Comparison of ENCODE assay signal across 10 mouse cellular contexts in the genomic region with DNA sequence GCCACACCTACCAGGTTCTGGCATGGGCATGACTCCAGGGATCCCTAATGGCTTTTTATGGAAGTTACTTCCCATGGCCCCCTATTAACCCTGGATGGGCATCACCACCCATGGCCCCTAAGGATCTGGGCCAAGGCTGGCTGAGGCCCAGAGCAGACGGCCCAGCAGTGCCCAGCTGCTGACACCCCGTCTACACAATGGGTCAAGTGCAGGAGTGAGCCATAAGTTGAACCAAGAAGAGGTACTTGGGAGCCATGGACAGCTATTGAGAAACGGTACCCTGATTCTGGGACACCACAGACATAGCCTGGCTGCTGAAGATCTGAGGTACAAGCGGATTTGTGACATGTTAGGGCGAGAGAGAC. TPM values are rescaled to one million over a fixed set of nuclear protein-coding genes. Genes with fewer than 3 reads are reported as not detected.
DNase-seq lines count a peak whose midpoint lies in the region; ATAC-seq and TF ChIP-seq lines count a peak whose summit lies in the region.
"Had no signal": no experiment of that assay in that cellular context is flagged by ENCODE, and none has a peak within 500 bp of the region (broad histone marks: within the 10 kb centered on the region; RNA-seq: fewer than 3 reads in every experiment).

No protein-coding gene starts in this region.

- no peak for TF ChIP-seq EP300 in stomach, postnatal 0 days (optimal IDR thresholded peaks at IDR 0.05)

- H3K4me2 ChIP-seq in hindbrain, embryonic 11.5 days (replicated peaks; ENCODE audit: low read depth, low read length): no peak overlapping the region
- H3K4me2 ChIP-seq in midbrain, embryonic 14.5 days (ENCODE audit: low read length): no peak overlapping the region
- no peak overlapping the region for H3K4me2 ChIP-seq in midbrain, embryonic 16.5 days (ENCODE audit: low read length)
- H3K4me2 ChIP-seq in intestine, embryonic 16.5 days (ENCODE audit: low read depth, low read length): no peak overlapping the region
- no peak overlapping the region for H3K4me2 ChIP-seq in stomach, postnatal 0 days (replicated peaks; ENCODE audit: low read depth)
- H3K4me2 ChIP-seq: midbrain, embryonic 12.5 days had no signal

- WGBS in hindbrain, embryonic 10.5 days: 83% methylated on average over 5 of the region's 5 CpGs
- WGBS in hindbrain, embryonic 11.5 days: 88% methylated on average over 5 of the region's 5 CpGs
- 82% methylated on average over 5 of the region's 5 CpGs for WGBS in midbrain, embryonic 14.5 days
- 79% methylated on average over 5 of the region's 5 CpGs for WGBS in midbrain, embryonic 16.5 days
- WGBS in intestine, embryonic 16.5 days: 70% methylated on average over 5 of the region's 5 CpGs
- 53% methylated on average over 5 of the region's 5 CpGs for WGBS in stomach, postnatal 0 days

- DNase-seq in hindbrain, embryonic 10.5 days (ENCODE audit: low spot score): no peak
- DNase-seq in hindbrain, embryonic 11.5 days (ENCODE audit: low spot score): no peak
- no peak for DNase-seq in midbrain, embryonic 14.5 days
- no peak for DNase-seq in stomach, postnatal 0 days (ENCODE audit: low spot score)
- DNase-seq in spleen, adult 18-20 months: no peak
- no peak for DNase-seq in thymus, postnatal 0 days (ENCODE audit: low spot score)

- ATAC-seq in hindbrain, embryonic 11.5 days (ENCODE audit: low FRiP score): no peak
- ATAC-seq in midbrain, embryonic 14.5 days (ENCODE audit: low FRiP score, low TSS enrichment): no peak
- ATAC-seq in midbrain, embryonic 16.5 days: no peak
- ATAC-seq in intestine, embryonic 16.5 days: 0 out of 2 replicates have a peak, but pooled peaks have one; percentile 16
- ATAC-seq in stomach, postnatal 0 days (ENCODE audit: low FRiP score, low TSS enrichment): no peak
- ATAC-seq: inflammation-experienced regulatory T-cells, adult 6 months had no signal

- peaks cover 14% of the 10 kb centered on the region for H3K27me3 ChIP-seq in hindbrain, embryonic 10.5 days (ENCODE audit: insufficient read depth, poor library complexity, severe bottlenecking)
- peaks cover 2% of the 10 kb centered on the region for H3K27me3 ChIP-seq in hindbrain, embryonic 11.5 days (ENCODE audit: control insufficient read depth, insufficient read depth, low read length)
- H3K27me3 ChIP-seq in midbrain, embryonic 14.5 days (ENCODE audit: control insufficient read depth, insufficient read depth, low read length): peaks cover 3% of the 10 kb centered on the region
- H3K27me3 ChIP-seq in midbrain, embryonic 16.5 days (ENCODE audit: control insufficient read depth, insufficient read depth, low read depth, low read length): peaks cover 3% of the 10 kb centered on the region
- H3K27me3 ChIP-seq in intestine, embryonic 16.5 days (replicated peaks; ENCODE audit: control insufficient read depth, insufficient read depth, low read length): no peaks in the 10 kb centered on the region
- no peaks in the 10 kb centered on the region for H3K27me3 ChIP-seq in stomach, postnatal 0 days (ENCODE audit: control insufficient read depth, insufficient read depth, low read length)

- TF ChIP-seq CTCF in stomach, postnatal 0 days (IDR thresholded peaks at IDR 0.05; ENCODE audit: low read depth): no peak

- no peak overlapping the region for H3K4me3 ChIP-seq in hindbrain, embryonic 10.5 days
- H3K4me3 ChIP-seq in hindbrain, embryonic 11.5 days (ENCODE audit: low read depth, low read length): no peak overlapping the region
- no peak overlapping the region for H3K4me3 ChIP-seq in midbrain, embryonic 14.5 days (replicated peaks; ENCODE audit: low read depth, low read length)
- H3K4me3 ChIP-seq in midbrain, embryonic 16.5 days (ENCODE audit: low read depth, low read length): no peak overlapping the region
- H3K4me3 ChIP-seq in intestine, embryonic 16.5 days (ENCODE audit: low read length): no peak overlapping the region
- H3K4me3 ChIP-seq in stomach, postnatal 0 days (ENCODE audit: low read depth, low read length): no peak overlapping the region
- H3K4me3 ChIP-seq: midbrain, embryonic 12.5 days had no signal

- H3K4me1 ChIP-seq in hindbrain, embryonic 10.5 days (replicated peaks): peaks cover 23% of the 10 kb centered on the region
- peaks cover 4% of the 10 kb centered on the region; the same call in 1 of the 2 replicates for H3K4me1 ChIP-seq in hindbrain, embryonic 11.5 days (replicated peaks; ENCODE audit: control insufficient read depth, insufficient read depth, low read length)
- H3K4me1 ChIP-seq in midbrain, embryonic 14.5 days (ENCODE audit: control insufficient read depth, insufficient read depth, low read length): peaks cover 3% of the 10 kb centered on the region; the same call in 1 of the 2 replicates
- H3K4me1 ChIP-seq in midbrain, embryonic 16.5 days (ENCODE audit: control insufficient read depth, insufficient read depth, low read length): no peaks in the 10 kb centered on the region
- H3K4me1 ChIP-seq in intestine, embryonic 16.5 days (ENCODE audit: control insufficient read depth, insufficient read depth, low read length): peaks cover 27% of the 10 kb centered on the region
- H3K4me1 ChIP-seq in stomach, postnatal 0 days (replicated peaks; ENCODE audit: control insufficient read depth, insufficient read depth): peaks cover 7% of the 10 kb centered on the region

- H3K36me3 ChIP-seq in hindbrain, embryonic 10.5 days: peaks cover 2% of the 10 kb centered on the region; the same call in 1 of the 2 replicates
- no peaks in the 10 kb centered on the region for H3K36me3 ChIP-seq in hindbrain, embryonic 11.5 days (ENCODE audit: control insufficient read depth, insufficient read depth, low read length)
- no peaks in the 10 kb centered on the region for H3K36me3 ChIP-seq in midbrain, embryonic 14.5 days (ENCODE audit: control insufficient read depth, insufficient read depth, low read length)
- no peaks in the 10 kb centered on the region for H3K36me3 ChIP-seq in midbrain, embryonic 16.5 days (ENCODE audit: control insufficient read depth, insufficient read depth, low read length)
- no peaks in the 10 kb centered on the region for H3K36me3 ChIP-seq in intestine, embryonic 16.5 days (ENCODE audit: control insufficient read depth, insufficient read depth, low read length)
- H3K36me3 ChIP-seq in stomach, postnatal 0 days (ENCODE audit: control insufficient read depth, insufficient read depth, low read length): no peaks in the 10 kb centered on the region
- H3K36me3 ChIP-seq: midbrain, embryonic 12.5 days had no signal

- H3K9ac ChIP-seq in hindbrain, embryonic 11.5 days (ENCODE audit: low read depth, low read length): no peak overlapping the region
- 0 out of 2 replicates have a peak overlapping the region, but pooled peaks have one; percentile 12 for H3K9ac ChIP-seq in midbrain, embryonic 14.5 days (replicated peaks; ENCODE audit: low read length)
- H3K9ac ChIP-seq in midbrain, embryonic 16.5 days (ENCODE audit: low read depth, low read length): no peak overlapping the region
- peak overlapping the region; percentile 12; the same call in 1 of the 2 replicates for H3K9ac ChIP-seq in intestine, embryonic 16.5 days (ENCODE audit: low read depth, low read length)
- H3K9ac ChIP-seq in stomach, postnatal 0 days (ENCODE audit: low read length): no peak overlapping the region
- H3K9ac ChIP-seq: midbrain, embryonic 12.5 days had no signal

- peak overlapping the region; percentile 82 for H3K27ac ChIP-seq in hindbrain, embryonic 10.5 days
- no peak overlapping the region for H3K27ac ChIP-seq in hindbrain, embryonic 11.5 days (ENCODE audit: low read depth, low read length)
- H3K27ac ChIP-seq in midbrain, embryonic 14.5 days (replicated peaks; ENCODE audit: low read depth, low read length): peak overlapping the region; percentile 32; the same call in 1 of the 2 replicates
- no peak overlapping the region; the same call in 1 of the 2 replicates for H3K27ac ChIP-seq in midbrain, embryonic 16.5 days (ENCODE audit: low read length)
- H3K27ac ChIP-seq in intestine, embryonic 16.5 days (ENCODE audit: low read length): peak overlapping the region; percentile 75
- peak overlapping the region; percentile 53 for H3K27ac ChIP-seq in stomach, postnatal 0 days (replicated peaks)
- H3K27ac ChIP-seq: midbrain, embryonic 12.5 days had no signal

- H3K9me3 ChIP-seq in hindbrain, embryonic 10.5 days: no peaks in the 10 kb centered on the region
- no peaks in the 10 kb centered on the region for H3K9me3 ChIP-seq in hindbrain, embryonic 11.5 days (ENCODE audit: control insufficient read depth, low read length)
- H3K9me3 ChIP-seq in midbrain, embryonic 14.5 days (ENCODE audit: control insufficient read depth, low read length): no peaks in the 10 kb centered on the region
- no peaks in the 10 kb centered on the region for H3K9me3 ChIP-seq in midbrain, embryonic 16.5 days (replicated peaks; ENCODE audit: control insufficient read depth, low read length, poor library complexity, severe bottlenecking)
- no peaks in the 10 kb centered on the region for H3K9me3 ChIP-seq in intestine, embryonic 16.5 days (ENCODE audit: control insufficient read depth, low read length)
- no peaks in the 10 kb centered on the region for H3K9me3 ChIP-seq in stomach, postnatal 0 days (ENCODE audit: control insufficient read depth, low read length)
- H3K9me3 ChIP-seq: midbrain, embryonic 12.5 days had no signal

RNA-seq across cellular contexts. Expression of a gene that starts 6.3 kb away (rescaled TPM):
- 20.9 and 25.2 TPM in 2 replicates for polyA plus RNA-seq in hindbrain, embryonic 10.5 days (2016; fragmentation: Nextera tagmentation; extraction: Ambion mirVana)
- polyA plus RNA-seq in hindbrain, embryonic 11.5 days (2014; fragmentation: Nextera tagmentation; extraction: Ambion mirVana): 15.4 and 17.5 TPM in 2 replicates
- polyA plus RNA-seq in midbrain, embryonic 14.5 days (2014; fragmentation: Nextera tagmentation; extraction: Ambion mirVana): 2.0 and 5.6 TPM in 2 replicates
- 4.4 and 5.7 TPM in 2 replicates for polyA plus RNA-seq in midbrain, embryonic 16.5 days (2015; fragmentation: Nextera tagmentation; extraction: Ambion mirVana)
- polyA plus RNA-seq in intestine, embryonic 16.5 days (2015; fragmentation: Nextera tagmentation; extraction: Ambion mirVana): 6.8 and 8.4 TPM in 2 replicates
- 2.7 and 3.3 TPM in 2 replicates for polyA plus RNA-seq in stomach, postnatal 0 days (2015; fragmentation: Nextera tagmentation; extraction: Ambion mirVana)
- polyA plus RNA-seq in thymus, postnatal 0 days (2015; fragmentation: Nextera tagmentation; extraction: Ambion mirVana): 2.0 and 2.4 TPM in 2 replicates

RNA-seq across cellular contexts. Expression of a gene that starts 33.6 kb away (rescaled TPM):
- 0.42 and 0.44 TPM in 2 replicates for polyA plus RNA-seq in hindbrain, embryonic 10.5 days (2016; fragmentation: Nextera tagmentation; extraction: Ambion mirVana)
- 0.84 TPM in 1 of 2 replicates, not detected in the other for polyA plus RNA-seq in hindbrain, embryonic 11.5 days (2014; fragmentation: Nextera tagmentation; extraction: Ambion mirVana)
- polyA plus RNA-seq in midbrain, embryonic 14.5 days (2014; fragmentation: Nextera tagmentation; extraction: Ambion mirVana): 1.6 TPM in 1 of 2 replicates, not detected in the other
- polyA plus RNA-seq in midbrain, embryonic 16.5 days (2015; fragmentation: Nextera tagmentation; extraction: Ambion mirVana): 1.4 and 2.1 TPM in 2 replicates
- polyA plus RNA-seq in intestine, embryonic 16.5 days (2015; fragmentation: Nextera tagmentation; extraction: Ambion mirVana): 1.0 and 1.4 TPM in 2 replicates
- 2.5 and 3.0 TPM in 2 replicates for polyA plus RNA-seq in stomach, postnatal 0 days (2015; fragmentation: Nextera tagmentation; extraction: Ambion mirVana)
- polyA plus RNA-seq in thymus, postnatal 0 days (2015; fragmentation: Nextera tagmentation; extraction: Ambion mirVana): 1.1 and 4.1 TPM in 2 replicates
- polyA plus RNA-seq: midbrain, embryonic 12.5 days had no signal

RNA-seq across cellular contexts. Expression of a gene that starts 38.9 kb away (rescaled TPM):
- 27.3 and 28.8 TPM in 2 replicates for polyA plus RNA-seq in hindbrain, embryonic 10.5 days (2016; fragmentation: Nextera tagmentation; extraction: Ambion mirVana)
- 36.0 and 37.3 TPM in 2 replicates for polyA plus RNA-seq in hindbrain, embryonic 11.5 days (2014; fragmentation: Nextera tagmentation; extraction: Ambion mirVana)
- 42.3 and 54.1 TPM in 2 replicates for polyA plus RNA-seq in midbrain, embryonic 14.5 days (2014; fragmentation: Nextera tagmentation; extraction: Ambion mirVana)
- 48.6 and 49.8 TPM in 2 replicates for polyA plus RNA-seq in midbrain, embryonic 16.5 days (2015; fragmentation: Nextera tagmentation; extraction: Ambion mirVana)
- polyA plus RNA-seq in intestine, embryonic 16.5 days (2015; fragmentation: Nextera tagmentation; extraction: Ambion mirVana): 26.7 and 28.1 TPM in 2 replicates
- 18.5 and 20.4 TPM in 2 replicates for polyA plus RNA-seq in stomach, postnatal 0 days (2015; fragmentation: Nextera tagmentation; extraction: Ambion mirVana)
- 43.4 and 46.3 TPM in 2 replicates for polyA plus RNA-seq in thymus, postnatal 0 days (2015; fragmentation: Nextera tagmentation; extraction: Ambion mirVana)

Comparison
In these comparisons a context has a peak if more than half of its experiments do, and no peak if none do; other contexts are left out.
1. H3K27ac ChIP-seq: peak in hindbrain, embryonic 10.5 days (single experiment), midbrain, embryonic 14.5 days (single experiment), intestine, embryonic 16.5 days (single experiment) and stomach, postnatal 0 days (single experiment); none in hindbrain, embryonic 11.5 days (single experiment) and midbrain, embryonic 16.5 days (single experiment).
2. H3K9ac ChIP-seq: peak in midbrain, embryonic 14.5 days (single experiment) and intestine, embryonic 16.5 days (single experiment); none in hindbrain, embryonic 11.5 days (single experiment), midbrain, embryonic 16.5 days (single experiment) and stomach, postnatal 0 days (single experiment).